Mouse (Mus musculus) layer of hippocampus, adult 11-12 months (tissue): ENCODE measurements around the gene 2610318N02Rik.
"Not testable (repeated sequence)": the region's sequence is repeated elsewhere in the genome, so short reads cannot be mapped to it uniquely, and the experiment has no call there.

ENCODE experiments used
- DNase-seq: peaks from one replicate; pipeline ENCODE4 v3.0.0; 2022; ENCODE audit warnings: low spot score

Gene 2610318N02Rik

DNA sequence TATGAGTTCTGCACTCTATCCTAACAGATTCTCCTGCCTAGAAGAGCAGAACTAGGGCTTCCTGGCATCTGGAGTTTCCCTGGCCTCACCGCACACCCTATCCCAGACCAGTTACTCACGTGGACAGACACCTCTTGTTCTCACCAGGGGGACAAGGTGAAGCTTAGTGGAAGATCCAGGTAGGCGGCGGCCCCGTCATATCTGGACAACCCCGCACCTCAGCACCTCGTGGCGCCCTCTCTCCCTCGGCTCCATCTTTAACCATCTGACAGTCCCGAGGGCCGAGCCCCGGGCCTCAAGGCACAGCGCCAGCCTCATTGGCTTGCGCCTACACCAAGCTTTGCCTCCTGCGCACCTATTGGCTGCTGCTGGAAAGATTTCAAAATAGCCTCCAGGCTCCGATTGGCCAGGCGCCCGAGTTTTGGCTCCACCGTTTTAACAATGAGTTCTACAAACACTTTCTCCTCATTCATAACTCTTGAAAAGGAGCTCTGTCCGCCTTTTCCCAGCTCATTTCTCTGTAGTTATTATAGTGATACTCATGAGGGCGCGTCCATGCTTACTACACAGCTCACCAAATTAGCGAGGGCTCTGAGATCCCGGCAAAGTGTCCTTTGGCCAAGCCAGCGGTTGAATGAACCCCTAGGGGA, at the start of gene 2610318N02Rik:
2610318N02Rik (minus strand) TSS at position 297 of the 650 bp plus-strand sequence.
- peak; percentile 61 for DNase-seq

GRCm38 (mm10) chr16:17168049-17168448, 43.1 kb upstream of the 2610318N02Rik start:
- DNase-seq: no peak

GRCm38 (mm10) chr16:17167179-17167578, 42.2 kb upstream of the 2610318N02Rik start:
- DNase-seq: no peak

- DNase-seq: not testable (repeated sequence)
These were observed 40.5 kb upstream of the 2610318N02Rik start for GRCm38 (mm10) chr16:17165478-17165877.

GRCm38 (mm10) chr16:17154346-17154745, 29.4 kb upstream of the 2610318N02Rik start:
- no peak for DNase-seq

DNA sequence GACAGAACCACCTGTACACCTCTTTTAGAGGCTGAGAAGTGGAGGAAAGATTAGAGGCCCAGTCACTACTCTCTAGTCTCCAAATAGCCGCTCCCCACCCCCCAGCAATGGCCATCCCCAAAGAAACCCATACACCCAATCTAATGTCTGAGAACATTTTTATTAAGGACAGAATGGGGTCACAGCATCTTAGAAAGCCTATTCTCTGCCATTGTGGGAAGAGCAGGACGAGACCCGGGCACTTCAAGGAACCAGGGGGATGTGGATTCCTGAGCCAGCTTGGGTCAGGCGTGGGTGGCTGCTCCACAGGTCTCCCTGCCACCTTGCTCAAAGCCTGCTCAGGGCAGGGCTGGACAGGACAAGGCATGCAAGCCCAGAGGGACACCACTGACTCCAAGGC, 26.9 kb upstream of the 2610318N02Rik start:
- no peak for DNase-seq

DNA sequence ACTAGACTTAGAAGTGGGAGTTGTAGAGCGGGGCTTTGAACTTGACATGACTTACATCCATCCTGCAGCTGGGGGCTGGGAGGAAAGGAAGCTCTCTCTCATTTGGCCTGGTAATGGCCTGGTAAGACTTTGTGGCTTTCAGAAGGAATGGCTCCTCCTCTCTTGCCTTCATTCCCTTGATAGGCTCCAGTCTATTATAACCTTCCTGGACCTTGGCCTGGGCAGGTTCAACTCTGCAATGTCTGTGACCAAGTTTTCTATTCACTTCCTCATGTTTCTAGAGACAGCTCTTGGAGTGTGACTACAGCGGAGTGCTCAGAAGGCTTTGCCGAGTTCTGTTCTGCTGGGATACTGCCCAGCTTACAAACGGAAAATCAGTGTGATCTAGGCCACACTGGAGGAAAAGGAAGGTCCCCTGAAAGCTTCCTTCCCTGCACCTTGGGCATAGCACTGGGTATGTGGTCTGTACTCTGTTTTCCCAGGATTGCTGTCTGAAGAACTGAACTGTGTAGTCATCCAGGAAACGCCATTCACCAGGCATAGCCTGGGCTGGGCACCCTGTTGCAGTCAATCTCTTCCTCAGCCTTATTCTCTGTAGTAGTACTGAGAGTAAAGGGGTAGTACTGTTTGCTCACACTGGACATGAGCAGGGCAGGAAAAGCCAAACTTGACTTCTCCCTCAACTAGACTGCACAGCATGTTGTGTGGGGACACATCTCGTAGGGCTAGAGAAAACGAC, 25.7 kb upstream of the 2610318N02Rik start:
- no peak for DNase-seq

GRCm38 (mm10) chr16:17148084-17148483, 23.1 kb upstream of the 2610318N02Rik start:
- no peak for DNase-seq

- no peak for DNase-seq
These were observed 22.5 kb upstream of the 2610318N02Rik start for GRCm38 (mm10) chr16:17147391-17147929.

- peak; percentile 83 for DNase-seq
These were observed 21.8 kb upstream of the 2610318N02Rik start, which contains the start of gene Ccdc116 for GRCm38 (mm10) chr16:17146772-17147235. TSS of gene Ccdc116 (minus strand) at chr16:17147229.

DNA sequence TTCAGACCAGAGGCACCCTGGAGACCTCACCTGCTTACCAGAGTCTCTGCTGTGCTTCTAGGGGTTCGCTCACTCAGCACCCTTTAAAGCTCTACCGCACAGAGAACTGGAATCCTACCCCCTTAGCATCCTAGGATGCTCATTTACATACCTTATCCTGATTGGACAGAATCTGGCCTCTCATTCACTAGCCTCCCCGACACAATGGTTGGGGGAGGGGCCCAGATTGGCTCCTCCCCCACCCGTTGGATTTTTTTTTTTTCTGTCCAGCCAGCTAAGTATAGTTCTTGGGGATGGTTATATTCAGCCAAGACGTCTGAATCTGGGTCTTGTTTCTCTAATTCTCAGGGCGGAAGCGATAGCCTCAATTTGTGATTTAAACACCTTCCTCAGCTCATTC, 19.4 kb upstream of the 2610318N02Rik start, which contains the start of gene Ydjc:
Ydjc (plus strand) TSS at position 283 of the 400 bp plus-strand sequence.
- no peak for DNase-seq

DNA sequence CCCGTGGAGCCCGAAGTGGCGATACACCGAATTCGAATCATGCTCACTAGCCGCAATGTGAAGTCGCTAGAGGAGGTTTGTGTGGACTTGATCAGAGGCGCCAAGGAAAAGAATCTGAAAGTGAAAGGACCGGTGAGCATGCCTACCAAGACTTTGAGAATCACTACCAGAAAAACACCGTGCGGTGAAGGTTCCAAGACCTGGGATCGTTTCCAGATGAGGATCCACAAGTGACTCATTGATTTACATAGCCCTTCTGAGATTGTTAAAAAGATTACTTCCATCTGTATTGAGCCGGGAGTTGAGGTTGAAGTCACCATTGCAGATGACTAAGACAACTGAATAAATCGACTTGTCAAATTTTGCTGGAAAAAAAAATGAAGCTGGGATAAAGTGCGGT, 12.4 kb upstream of the 2610318N02Rik start:
- no peak for DNase-seq

DNA sequence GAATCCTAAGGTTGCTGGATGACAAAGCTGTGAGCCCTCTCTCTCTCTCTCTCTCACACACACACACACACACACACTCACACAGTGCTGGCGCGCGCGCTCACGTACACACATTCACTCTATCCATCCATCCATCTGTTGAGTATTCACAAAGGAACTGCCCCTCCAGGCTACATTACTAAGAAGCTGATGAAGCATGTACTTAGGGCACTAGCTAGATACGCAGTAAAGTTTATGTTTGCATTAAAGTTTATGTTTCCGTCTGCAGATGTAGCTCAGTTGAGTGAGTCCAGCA, 7.9 kb upstream of the 2610318N02Rik start:
- DNase-seq: no peak

GRCm38 (mm10) chr16:17132089-17132905, 7.3 kb upstream of the 2610318N02Rik start, which contains the start of gene Sdf2l1:
TSS of gene Sdf2l1 (minus strand) at chr16:17132383.
- peak; percentile 99 for DNase-seq

DNA sequence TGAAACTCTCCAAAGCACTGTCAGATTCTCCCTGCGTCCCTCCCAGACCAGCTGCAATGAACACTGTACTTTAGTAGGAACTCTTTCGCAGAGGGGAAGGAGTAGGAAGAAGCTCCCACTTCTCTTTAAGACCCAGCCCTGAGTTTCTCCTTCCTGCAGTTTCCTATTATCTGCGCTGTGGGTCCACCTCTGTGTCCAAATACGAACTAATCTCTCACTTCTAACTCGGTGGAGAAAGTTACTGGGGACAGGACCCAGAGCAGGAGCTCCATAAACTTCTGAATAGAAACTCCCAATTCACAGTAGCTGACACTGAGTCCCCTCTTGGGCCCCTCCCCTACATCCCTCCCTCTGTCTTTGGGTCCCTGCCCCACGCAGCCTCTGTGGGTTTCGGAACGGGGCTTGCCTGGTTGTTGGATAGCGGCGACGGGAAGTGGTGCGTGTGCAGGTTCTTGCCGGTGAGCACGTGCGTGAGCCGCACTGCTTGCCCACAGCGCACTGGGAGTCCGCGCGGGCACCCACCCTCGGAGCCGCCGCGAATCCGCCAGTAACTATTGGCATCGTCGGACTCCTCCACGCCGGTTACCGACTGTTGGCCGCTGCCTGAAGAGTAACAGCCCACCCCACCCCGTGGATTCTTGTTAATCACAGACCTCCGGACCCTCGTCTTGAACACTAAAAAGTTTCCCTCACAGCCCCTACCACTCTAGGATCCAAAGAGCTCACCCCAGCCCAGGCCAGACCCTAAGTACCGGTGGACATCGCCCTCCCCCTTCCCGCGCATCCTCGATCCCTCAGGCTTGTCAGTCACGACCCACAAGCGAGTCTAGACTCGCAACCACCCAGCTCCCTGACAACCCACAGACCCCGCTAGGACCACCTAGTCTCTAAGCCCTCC, 6.5 kb upstream of the 2610318N02Rik start:
- no peak for DNase-seq

DNA sequence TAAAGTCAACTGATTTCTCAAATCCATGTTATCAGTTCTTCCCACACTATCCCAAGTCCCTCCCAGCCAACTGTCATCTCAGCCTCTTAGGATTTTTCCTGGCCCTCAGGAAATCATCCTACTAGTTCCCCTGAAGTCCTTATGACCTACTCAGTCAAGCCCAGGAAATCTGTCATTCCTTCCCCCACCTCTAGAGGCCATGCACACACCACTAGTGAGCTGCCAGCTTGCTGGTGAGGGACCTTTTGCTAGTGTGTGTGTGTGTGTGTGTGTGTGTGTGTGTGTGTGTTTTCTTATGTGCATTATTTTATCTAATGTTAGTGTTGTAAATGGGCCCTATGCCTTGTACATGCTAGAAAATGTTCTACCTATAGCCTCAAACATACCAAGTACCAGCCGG, 2.3 kb upstream of the 2610318N02Rik start:
- DNase-seq: peak; percentile 55

DNA sequence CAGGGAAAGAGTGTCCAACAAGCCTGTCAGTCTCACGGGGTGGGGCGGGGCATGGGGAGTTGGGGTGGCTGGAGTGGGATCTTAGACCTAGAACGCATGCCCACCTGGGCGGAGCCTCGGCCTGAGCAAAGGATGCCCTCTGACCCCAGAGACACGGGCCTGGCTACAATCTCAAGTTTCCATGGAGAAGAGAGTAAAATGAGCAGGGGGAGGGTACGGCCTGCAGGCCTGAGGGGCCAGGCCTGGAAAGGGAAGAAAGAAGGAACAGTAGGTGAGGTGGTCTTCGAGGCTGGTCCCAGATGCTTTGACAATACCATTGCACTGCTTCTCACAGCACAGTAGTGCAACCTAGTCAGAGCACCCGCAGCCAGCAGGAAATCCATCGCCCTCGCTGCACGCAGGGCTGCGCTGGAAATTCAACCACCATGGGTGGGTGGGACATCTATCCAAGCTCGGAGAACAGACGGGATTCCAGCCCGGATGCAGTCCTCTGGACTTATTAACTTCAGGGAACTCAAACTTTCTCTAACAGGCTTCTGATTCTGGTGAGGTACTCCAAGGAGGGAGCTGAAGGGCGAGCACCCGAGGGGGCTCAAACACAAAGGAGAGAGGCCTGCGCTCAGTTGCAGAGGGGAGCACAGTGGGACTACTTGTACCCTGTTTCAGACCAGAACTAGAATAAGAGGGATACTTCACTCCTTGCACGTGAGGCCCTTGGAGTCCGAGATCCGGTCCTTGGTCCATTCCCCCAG, 672 bp downstream of the 2610318N02Rik start:
- no peak for DNase-seq

DNA sequence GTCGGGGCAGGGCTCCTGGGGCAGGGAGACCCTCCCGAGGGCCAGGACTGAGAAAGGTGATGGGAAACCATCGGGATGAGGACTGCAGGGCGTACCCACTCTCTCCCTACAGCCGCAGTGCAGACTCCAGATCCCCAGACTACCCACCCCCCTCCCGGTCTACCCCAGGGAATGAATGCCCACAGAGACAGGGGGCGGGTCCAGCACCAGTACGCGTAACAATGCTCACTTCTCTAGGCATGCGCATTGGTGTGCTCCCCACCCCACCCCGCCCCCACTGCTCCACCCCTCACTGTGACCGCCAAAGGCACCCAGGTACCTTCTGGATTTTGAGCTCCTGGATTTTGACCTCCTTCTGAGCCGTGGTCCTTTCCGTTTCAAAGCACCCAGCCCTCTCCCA, 3.4 kb downstream of the 2610318N02Rik start:
- no peak for DNase-seq

- DNase-seq: no peak
These were observed 7.6 kb downstream of the 2610318N02Rik start for GRCm38 (mm10) chr16:17117309-17117799.
